Mouse (Mus musculus): ENCODE measurements at regions not wholly inside any gene's neighbourhood (a gene's known extent, or its start where the extent isn't known, plus 50 kb on each side); places are given as distances from the start of the nearest gene placed in this dataset.

DNA sequence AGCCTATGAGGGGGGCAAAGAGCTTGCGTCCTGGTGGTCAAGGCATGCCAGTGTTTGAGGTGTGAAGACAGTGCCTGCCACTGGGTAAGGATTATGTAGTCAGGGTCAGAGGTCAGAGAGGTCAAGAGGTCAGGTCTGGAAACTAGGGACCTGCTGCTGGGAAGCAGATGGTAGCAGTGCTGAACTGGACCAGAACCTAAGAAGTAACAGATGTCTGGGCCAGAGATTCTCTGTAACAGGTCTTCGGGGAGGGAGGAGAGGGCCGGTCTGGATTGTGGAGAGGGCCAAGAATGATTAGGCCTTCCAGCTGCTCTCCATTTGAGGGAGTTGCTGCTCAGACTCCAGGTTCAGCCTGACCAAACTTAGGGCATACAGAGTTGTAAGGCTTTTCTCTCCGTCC is 174.4 kb downstream of the Matn1 start:
- no peak for TF ChIP-seq CTCF (IDR thresholded peaks at IDR 0.05; ENCODE audit: low read depth, low read length)
- TF ChIP-seq POLR2A (IDR thresholded peaks at IDR 0.05; ENCODE audit: borderline replicate concordance, low read depth, low read length): no peak
- Histone ChIP-seq H3K4me3 (ENCODE audit: insufficient read depth, low read length) (no peak overlapping the region), H3K4me1 (ENCODE audit: control insufficient read depth, insufficient read depth, low read length) (no peaks in the 10 kb centered on the region), H3K27ac (ENCODE audit: insufficient read depth, low read depth, low read length) (no peak overlapping the region)

DNA sequence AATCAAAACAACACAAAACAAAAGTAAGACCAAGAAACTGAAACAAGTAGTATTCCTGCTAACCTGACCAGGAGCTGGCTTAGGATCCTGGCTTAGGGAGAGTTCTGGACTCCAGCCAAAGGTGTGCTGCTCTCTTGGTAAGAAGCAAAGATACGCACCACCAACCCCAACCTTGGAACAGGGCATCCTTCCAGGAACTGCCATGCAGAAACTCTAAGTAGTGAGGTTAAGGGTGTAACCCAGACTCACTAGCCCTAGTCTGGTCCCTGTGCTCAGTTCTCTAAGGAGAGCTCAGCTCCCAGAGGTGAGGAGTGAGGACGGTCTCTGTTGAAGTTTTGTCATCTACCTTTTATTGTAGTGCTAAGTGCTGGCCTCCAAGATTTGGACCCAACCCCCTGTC is 175.4 kb downstream of the Matn1 start:
- no peak overlapping the region for H3K27ac ChIP-seq (ENCODE audit: insufficient read depth, low read depth, low read length)
- no peak for TF ChIP-seq CTCF (IDR thresholded peaks at IDR 0.05; ENCODE audit: low read depth, low read length)
- TF ChIP-seq POLR2A (IDR thresholded peaks at IDR 0.05; ENCODE audit: borderline replicate concordance, low read depth, low read length): no peak
- H3K4me3 ChIP-seq (ENCODE audit: insufficient read depth, low read length): no peak overlapping the region
- H3K4me1 ChIP-seq (ENCODE audit: control insufficient read depth, insufficient read depth, low read length): no peaks in the 10 kb centered on the region

DNA sequence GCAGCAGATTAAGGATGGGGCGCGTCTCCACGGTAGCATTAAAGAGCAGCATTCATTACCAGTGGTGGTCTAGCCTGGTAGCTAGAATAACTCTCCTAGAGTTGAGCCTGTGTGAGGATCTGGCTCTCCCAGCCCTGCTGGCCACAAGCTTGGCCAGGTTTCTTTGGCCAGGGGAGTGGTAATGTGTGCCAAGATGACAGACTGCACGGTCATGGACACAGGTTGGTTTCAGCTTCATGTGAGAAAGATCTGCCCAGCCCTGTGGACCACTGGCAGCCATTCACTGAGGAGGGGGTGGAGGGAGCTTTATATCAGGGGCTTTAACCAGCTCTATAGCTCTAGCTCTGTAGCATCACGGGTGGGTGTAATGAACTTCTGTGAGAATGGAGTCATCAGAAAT is 176.5 kb downstream of the Matn1 start:
- Histone ChIP-seq H3K27ac (ENCODE audit: insufficient read depth, low read depth, low read length) (no peak overlapping the region), H3K4me3 (ENCODE audit: insufficient read depth, low read length) (no peak overlapping the region), H3K4me1 (ENCODE audit: control insufficient read depth, insufficient read depth, low read length) (no peaks in the 10 kb centered on the region)
- TF ChIP-seq CTCF (IDR thresholded peaks at IDR 0.05; ENCODE audit: low read depth, low read length) (no peak), POLR2A (IDR thresholded peaks at IDR 0.05; ENCODE audit: borderline replicate concordance, low read depth, low read length) (no peak)

DNA sequence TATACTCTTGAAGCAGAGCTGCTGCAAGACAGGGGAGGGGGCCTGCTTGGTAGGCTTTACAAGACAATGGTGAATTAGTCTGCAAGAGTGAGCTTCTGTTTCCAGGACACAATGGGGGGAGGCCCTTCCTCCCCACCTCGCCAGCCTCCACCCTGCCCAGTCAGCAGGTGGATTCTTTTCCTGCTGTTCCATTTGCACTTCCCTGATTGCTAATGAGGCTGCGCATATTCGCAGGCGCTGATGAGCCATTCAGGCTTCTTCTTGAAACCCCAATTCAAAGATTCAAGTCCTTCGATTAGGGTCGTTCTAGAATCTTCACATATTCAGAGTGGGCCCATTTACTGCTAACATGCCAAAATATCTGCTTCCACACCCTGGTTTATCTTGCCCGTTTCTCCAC is 181.8 kb downstream of the Matn1 start:
- TF ChIP-seq CTCF (IDR thresholded peaks at IDR 0.05; ENCODE audit: low read depth, low read length) (no peak), POLR2A (IDR thresholded peaks at IDR 0.05; ENCODE audit: borderline replicate concordance, low read depth, low read length) (no peak)
- H3K4me1 ChIP-seq (ENCODE audit: control insufficient read depth, insufficient read depth, low read length): no peaks in the 10 kb centered on the region

DNA sequence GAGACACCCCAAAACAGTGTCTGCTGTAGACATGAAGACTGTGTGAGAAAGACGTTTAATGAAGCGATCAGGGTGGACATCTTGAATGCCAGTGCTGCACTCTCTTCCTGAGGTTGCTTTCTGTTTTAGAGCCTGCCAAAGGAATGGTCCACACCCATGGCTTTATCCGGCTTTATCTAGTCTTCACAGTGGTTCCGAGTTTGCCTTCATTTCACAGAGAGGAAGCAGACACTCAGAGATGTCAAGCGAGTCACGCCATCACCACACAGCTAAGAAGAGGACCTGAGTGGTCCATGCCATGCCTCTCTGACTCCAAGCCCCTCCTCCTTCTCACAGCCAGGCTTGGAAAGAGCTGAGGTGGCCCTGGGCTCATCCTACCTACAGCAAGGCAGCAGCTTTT is 182.7 kb downstream of the Matn1 start:
- Histone ChIP-seq H3K4me1 (ENCODE audit: control insufficient read depth, insufficient read depth, low read length) (no peaks in the 10 kb centered on the region), H3K27ac (ENCODE audit: insufficient read depth, low read depth, low read length) (no peak overlapping the region), H3K4me3 (ENCODE audit: insufficient read depth, low read length) (no peak overlapping the region)
- TF ChIP-seq CTCF (IDR thresholded peaks at IDR 0.05; ENCODE audit: low read depth, low read length) (no peak), POLR2A (IDR thresholded peaks at IDR 0.05; ENCODE audit: borderline replicate concordance, low read depth, low read length) (no peak)

More for the DNA sequence above, 181.8 kb downstream of the Matn1 start:
- H3K27ac ChIP-seq (ENCODE audit: insufficient read depth, low read depth, low read length): no peak overlapping the region
- no peak overlapping the region for H3K4me3 ChIP-seq (ENCODE audit: insufficient read depth, low read length)

DNA sequence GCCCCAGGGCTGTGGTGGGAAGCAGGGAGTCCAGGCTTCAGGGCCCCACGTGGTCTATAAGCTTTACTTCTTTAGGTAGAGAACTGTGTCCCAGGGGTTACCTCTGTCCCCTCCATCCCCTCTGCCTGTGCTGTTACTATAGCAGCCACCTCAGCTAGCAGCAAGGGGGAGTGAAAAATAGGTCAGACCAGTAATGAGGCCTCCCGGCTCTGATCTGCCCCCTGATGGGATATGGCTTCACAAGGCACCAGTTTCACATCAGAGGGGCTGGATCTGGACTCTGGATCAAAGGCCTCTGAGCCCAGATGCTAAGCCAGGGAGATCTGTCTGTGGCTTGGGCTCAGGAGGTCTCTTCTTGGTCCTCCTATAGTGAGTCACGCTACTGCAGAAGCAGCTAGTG is 184.5 kb downstream of the Matn1 start:
- no peaks in the 10 kb centered on the region for H3K4me1 ChIP-seq (ENCODE audit: control insufficient read depth, insufficient read depth, low read length)
- TF ChIP-seq CTCF (IDR thresholded peaks at IDR 0.05; ENCODE audit: low read depth, low read length) (no peak), POLR2A (IDR thresholded peaks at IDR 0.05; ENCODE audit: borderline replicate concordance, low read depth, low read length) (no peak)
- H3K27ac ChIP-seq (ENCODE audit: insufficient read depth, low read depth, low read length): no peak overlapping the region
- H3K4me3 ChIP-seq (ENCODE audit: insufficient read depth, low read length): no peak overlapping the region

DNA sequence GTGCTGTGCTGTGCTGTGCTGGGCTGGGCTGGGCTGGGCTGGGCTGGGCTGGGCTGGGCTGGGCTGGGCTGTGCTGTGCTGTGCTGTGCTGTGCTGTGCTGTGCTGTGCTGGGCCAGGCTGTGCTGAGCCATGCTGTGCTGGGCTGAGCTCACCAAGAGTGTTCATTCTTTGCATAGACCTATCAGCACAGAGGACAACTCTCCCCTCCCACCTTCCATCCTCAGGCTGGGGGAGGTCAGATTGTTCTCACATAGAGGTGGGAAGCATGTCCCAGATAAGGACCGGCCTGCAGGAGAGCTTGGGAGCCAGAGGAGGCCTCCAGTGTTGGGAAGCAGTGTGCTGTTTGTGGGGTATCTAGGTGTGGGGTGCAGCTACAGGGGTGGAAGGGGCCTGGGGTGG is 188.0 kb downstream of the Matn1 start:
- Histone ChIP-seq H3K4me1 (ENCODE audit: control insufficient read depth, insufficient read depth, low read length) (no peaks in the 10 kb centered on the region), H3K27ac (ENCODE audit: insufficient read depth, low read depth, low read length) (no peak overlapping the region), H3K4me3 (ENCODE audit: insufficient read depth, low read length) (no peak overlapping the region)
- TF ChIP-seq POLR2A (IDR thresholded peaks at IDR 0.05; ENCODE audit: borderline replicate concordance, low read depth, low read length) (no peak), CTCF (IDR thresholded peaks at IDR 0.05; ENCODE audit: low read depth, low read length) (no peak)

DNA sequence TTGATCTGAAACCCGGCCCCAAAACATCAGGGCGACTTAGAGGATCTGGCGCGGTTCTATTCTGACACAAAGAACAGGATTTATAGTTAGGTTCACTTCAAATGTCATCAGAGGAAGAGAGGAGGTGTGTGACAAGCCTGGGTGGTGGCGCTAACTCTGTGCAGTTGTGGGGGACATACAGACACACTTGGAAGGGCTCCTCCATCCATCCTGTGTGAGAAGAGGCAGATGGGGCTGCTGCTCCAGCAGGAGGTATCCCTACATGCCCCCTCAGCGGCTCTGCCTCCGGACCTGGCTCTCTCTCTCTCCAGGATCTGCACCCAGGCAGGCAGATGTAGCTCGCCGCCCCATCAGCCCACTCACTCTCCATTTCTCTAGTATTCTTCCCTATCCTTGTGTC is 188.6 kb downstream of the Matn1 start:
- TF ChIP-seq POLR2A (IDR thresholded peaks at IDR 0.05; ENCODE audit: borderline replicate concordance, low read depth, low read length) (no peak), CTCF (IDR thresholded peaks at IDR 0.05; ENCODE audit: low read depth, low read length) (no peak)
- no peak overlapping the region for H3K27ac ChIP-seq (ENCODE audit: insufficient read depth, low read depth, low read length)
- no peaks in the 10 kb centered on the region for H3K4me1 ChIP-seq (ENCODE audit: control insufficient read depth, insufficient read depth, low read length)
- H3K4me3 ChIP-seq (ENCODE audit: insufficient read depth, low read length): no peak overlapping the region

DNA sequence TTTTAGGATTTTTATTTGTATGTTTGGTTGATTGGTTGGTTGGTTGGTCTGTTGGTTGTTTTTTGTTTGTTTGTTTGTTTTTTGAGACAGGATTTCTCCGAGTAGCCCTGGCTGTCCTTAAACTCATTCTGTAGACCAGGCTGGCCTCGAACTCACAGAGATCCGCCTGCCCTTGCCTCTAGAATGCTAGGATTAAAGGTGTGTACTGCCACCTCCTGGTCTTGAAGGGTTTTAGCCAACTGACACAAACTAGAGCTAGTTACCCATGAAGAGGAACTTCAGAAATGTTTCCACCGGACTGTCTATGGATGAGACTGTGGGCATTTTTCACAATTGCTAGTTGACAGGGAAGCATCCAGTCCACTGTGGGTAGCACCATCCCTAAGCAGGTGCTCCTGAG is 191.7 kb downstream of the Matn1 start:
- no peaks in the 10 kb centered on the region for H3K4me1 ChIP-seq (ENCODE audit: control insufficient read depth, insufficient read depth, low read length)
- TF ChIP-seq POLR2A (IDR thresholded peaks at IDR 0.05; ENCODE audit: borderline replicate concordance, low read depth, low read length) (no peak), CTCF (IDR thresholded peaks at IDR 0.05; ENCODE audit: low read depth, low read length) (no peak)
- no peak overlapping the region for H3K4me3 ChIP-seq (ENCODE audit: insufficient read depth, low read length)
- H3K27ac ChIP-seq (ENCODE audit: insufficient read depth, low read depth, low read length): no peak overlapping the region

DNA sequence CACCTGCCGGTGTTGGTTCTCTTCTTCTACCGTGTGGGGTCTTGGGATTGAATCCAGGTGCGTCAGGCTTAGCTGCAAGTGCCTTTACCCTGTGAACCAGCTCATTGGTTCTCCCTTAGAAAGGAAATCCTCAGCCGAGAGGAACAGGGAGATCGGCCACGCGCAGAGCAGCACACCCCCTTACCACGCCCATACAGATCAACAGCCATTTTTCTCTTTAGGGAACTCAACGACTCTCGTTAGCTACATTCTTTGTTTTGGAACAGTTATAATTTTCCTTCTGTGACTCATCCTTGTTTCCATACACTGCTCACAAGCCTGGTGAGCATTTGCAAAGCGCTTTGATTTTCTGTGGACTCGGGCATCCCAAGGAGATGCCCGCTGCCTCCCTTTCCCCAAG is 194.7 kb downstream of the Matn1 start:
- H3K4me3 ChIP-seq (ENCODE audit: insufficient read depth, low read length): no peak overlapping the region
- H3K4me1 ChIP-seq (ENCODE audit: control insufficient read depth, insufficient read depth, low read length): no peaks in the 10 kb centered on the region
- TF ChIP-seq CTCF (IDR thresholded peaks at IDR 0.05; ENCODE audit: low read depth, low read length): no peak
- TF ChIP-seq POLR2A (IDR thresholded peaks at IDR 0.05; ENCODE audit: borderline replicate concordance, low read depth, low read length): no peak
- H3K27ac ChIP-seq (ENCODE audit: insufficient read depth, low read depth, low read length): no peak overlapping the region

DNA sequence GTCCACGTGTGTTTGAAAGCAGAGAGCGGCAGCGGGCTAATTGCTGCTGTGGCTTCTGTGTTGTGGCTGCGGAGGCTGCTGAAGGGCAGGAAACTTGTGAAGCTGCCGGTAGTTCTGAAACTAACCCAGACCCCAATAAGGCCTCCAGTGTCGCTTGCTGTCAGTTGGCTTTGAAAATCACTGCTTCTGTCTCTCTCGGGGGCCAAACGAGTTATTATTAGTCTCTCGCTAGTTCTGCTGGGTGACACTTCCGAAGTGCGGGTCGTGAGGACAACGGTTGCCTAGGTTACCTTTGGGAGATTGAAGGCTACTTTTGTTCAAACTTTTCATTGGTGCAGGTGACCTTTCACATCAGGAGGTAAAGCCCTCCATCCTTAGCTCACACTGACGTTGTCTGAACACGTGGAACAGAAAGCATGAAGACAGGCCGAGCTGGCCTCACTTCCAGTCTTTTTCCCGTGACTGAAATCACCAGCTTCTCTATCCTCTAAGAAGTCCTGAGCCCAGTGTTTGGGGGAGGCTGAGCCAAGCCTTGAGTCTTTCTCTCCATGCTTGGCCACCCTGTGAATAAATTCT is 197.8 kb downstream of the Matn1 start:
- Histone ChIP-seq H3K4me3 (ENCODE audit: insufficient read depth, low read length) (no peak overlapping the region), H3K4me1 (ENCODE audit: control insufficient read depth, insufficient read depth, low read length) (no peaks in the 10 kb centered on the region), H3K27ac (ENCODE audit: insufficient read depth, low read depth, low read length) (no peak overlapping the region)
- TF ChIP-seq CTCF (IDR thresholded peaks at IDR 0.05; ENCODE audit: low read depth, low read length) (no peak), POLR2A (IDR thresholded peaks at IDR 0.05; ENCODE audit: borderline replicate concordance, low read depth, low read length) (no peak)

Data from bone marrow macrophage, adult 2 months (primary cell).